Mouse (Mus musculus) MEL (cell line): Measurements from ENCODE around the gene Mtmr11. TPM values are rescaled to one million over a fixed set of nuclear protein-coding genes. Genes with fewer than 3 reads are reported as not detected.

Experiments used
- DNase-seq: peaks from one replicate; pipeline ENCODE4 v3.0.0; 2011; ENCODE audit warnings: low read depth, low spot score
- H3K27ac ChIP-seq: 2 replicates; pipeline ENCODE4 v1.5.1; 2012; ENCODE audit warnings: low read depth, mild to moderate bottlenecking, control low read depth, low read length, moderate library complexity; ENCODE audit not compliant: control insufficient read depth
- H3K27me3 ChIP-seq, 2 experiments: fragments of 150-350 bp in 1 of 2; sonication (generic) in 1 of 2; 2 replicates each; pipeline ENCODE4 v1.6.1; 2012; ENCODE audit warnings: low read length in 2 of 2, mild to moderate bottlenecking in 2 of 2, improper control_type of control experiment in 1 of 2, moderate library complexity in 1 of 2; ENCODE audit not compliant: insufficient read depth in 2 of 2, control insufficient read depth in 1 of 2
- H3K36me3 ChIP-seq, 2 experiments: 2 replicates each; pipeline ENCODE4 v1.6.1; 2012 to 2014; ENCODE audit warnings: low read length in 2 of 2, improper control_type of control experiment in 1 of 2, inconsistent platforms in 1 of 2, mild to moderate bottlenecking in 1 of 2; ENCODE audit not compliant: insufficient read depth in 2 of 2, control insufficient read depth in 1 of 2
- H3K4me1 ChIP-seq, 2 experiments: fragments of 150-350 bp in 1 of 2; sonication (generic) in 1 of 2; 2 replicates each; pipeline ENCODE4 v1.6.1; 2012; ENCODE audit warnings: low read length in 2 of 2, improper control_type of control experiment in 1 of 2, mild to moderate bottlenecking in 1 of 2; ENCODE audit not compliant: insufficient read depth in 2 of 2, control insufficient read depth in 1 of 2
- H3K4me3 ChIP-seq, 2 experiments: fragments of 150-350 bp in 1 of 2; sonication (generic) in 1 of 2; 2 replicates each; pipeline ENCODE4 v1.5.1; 2012; ENCODE audit warnings: low read depth in 2 of 2, low read length in 2 of 2, mild to moderate bottlenecking in 2 of 2, moderate library complexity in 2 of 2, control low read depth in 1 of 2, improper control_type of control experiment in 1 of 2; ENCODE audit not compliant: control insufficient read depth in 1 of 2, insufficient read depth in 1 of 2
- H3K79me2 ChIP-seq: 2 replicates; pipeline ENCODE4 v1.6.1; 2012; ENCODE audit warnings: mild to moderate bottlenecking, low read length, moderate library complexity; ENCODE audit not compliant: control insufficient read depth, poor library complexity, insufficient read depth
- H3K9ac ChIP-seq: 2 replicates; pipeline ENCODE4 v1.6.1; 2012; ENCODE audit warnings: low read depth, mild to moderate bottlenecking, control low read depth, low read length, moderate library complexity; ENCODE audit not compliant: control insufficient read depth, poor library complexity, severe bottlenecking
- H3K9me3 ChIP-seq: fragments of 150-350 bp; sonication (generic); replicated peaks from 2 replicates; pipeline ENCODE4 v1.6.1; 2012; ENCODE audit warnings: mild to moderate bottlenecking, low read length, improper control_type of control experiment, moderate library complexity; ENCODE audit not compliant: insufficient read depth
- BHLHE40 ChIP-seq: IDR thresholded peaks from 2 replicates; pipeline ENCODE4 v1.6.1; 2012; ENCODE audit warnings: low read depth, mild to moderate bottlenecking, inconsistent platforms, low read length, improper control_type of control experiment, borderline replicate concordance
- CHD1 ChIP-seq: IDR thresholded peaks from 2 replicates; pipeline ENCODE4 v1.6.1; 2012; ENCODE audit warnings: low read depth, mild to moderate bottlenecking, inconsistent platforms, low read length, improper control_type of control experiment
- CHD2 ChIP-seq: IDR thresholded peaks from 2 replicates; pipeline ENCODE4 v1.6.1; 2011; ENCODE audit warnings: low read length, improper control_type of control experiment
- CTCF ChIP-seq, 3 experiments: IDR thresholded peaks in 2 of 3; conservative IDR thresholded peaks in 1 of 3; 2 replicates each; pipeline ENCODE4 v1.5.1; 2011 to 2012; ENCODE audit warnings: low read length in 3 of 3, low read depth in 2 of 3, mild to moderate bottlenecking in 2 of 3, improper control_type of control experiment in 1 of 3, inconsistent platforms in 1 of 3, mixed read lengths in 1 of 3, moderate library complexity in 1 of 3; ENCODE audit not compliant: control insufficient read depth in 1 of 3, insufficient read depth in 1 of 3, poor library complexity in 1 of 3, severe bottlenecking in 1 of 3
- E2F4 ChIP-seq: IDR thresholded peaks from 2 replicates; pipeline ENCODE4 v1.6.1; 2011; ENCODE audit warnings: low read depth, low read length, improper control_type of control experiment, borderline replicate concordance
- EP300 ChIP-seq, 2 experiments: IDR thresholded peaks; 2 replicates each; pipeline ENCODE4 v1.6.1; 2011; ENCODE audit warnings: improper control_type of control experiment in 2 of 2, low read length in 2 of 2, low read depth in 1 of 2, mild to moderate bottlenecking in 1 of 2
- ETS1 ChIP-seq: IDR thresholded peaks from 2 replicates; pipeline ENCODE4 v1.6.1; 2012; ENCODE audit warnings: low read depth, mild to moderate bottlenecking, inconsistent platforms, low read length, improper control_type of control experiment, moderate library complexity
- GATA1 ChIP-seq: IDR thresholded peaks from 2 replicates; pipeline ENCODE4 v1.6.1; 2011; ENCODE audit warnings: low read depth, low read length, improper control_type of control experiment
- HCFC1 ChIP-seq: IDR thresholded peaks from 2 replicates; pipeline ENCODE4 v1.6.1; 2012; ENCODE audit warnings: low read depth, mild to moderate bottlenecking, inconsistent platforms, low read length, improper control_type of control experiment, moderate library complexity
- JUND ChIP-seq: IDR thresholded peaks from 2 replicates; pipeline ENCODE4 v1.6.1; 2011; ENCODE audit warnings: low read depth, mild to moderate bottlenecking, improper control_type of control experiment, low read length
- KAT2A ChIP-seq: conservative IDR thresholded peaks from 2 replicates; pipeline ENCODE4 v1.6.1; 2012; ENCODE audit warnings: low read depth, low read length, improper control_type of control experiment, inconsistent platforms
- MAFK ChIP-seq: IDR thresholded peaks from 2 replicates; pipeline ENCODE4 v1.6.1; 2011; ENCODE audit warnings: low read depth, mild to moderate bottlenecking, low read length, improper control_type of control experiment, borderline replicate concordance
- MAX ChIP-seq: IDR thresholded peaks from 2 replicates; pipeline ENCODE4 v1.6.1; 2011; ENCODE audit warnings: low read length, improper control_type of control experiment
- MAZ ChIP-seq: IDR thresholded peaks from 2 replicates; pipeline ENCODE4 v1.6.1; 2012; ENCODE audit warnings: low read depth, mild to moderate bottlenecking, inconsistent platforms, low read length, improper control_type of control experiment
- MEF2A ChIP-seq: IDR thresholded peaks from 2 replicates; pipeline ENCODE4 v1.6.1; 2014; ENCODE audit warnings: low read depth, mild to moderate bottlenecking, inconsistent platforms, low read length, improper control_type of control experiment; ENCODE audit not compliant: poor library complexity, insufficient replicate concordance, severe bottlenecking; ENCODE audit errors: extremely low read depth
- MXI1 ChIP-seq: IDR thresholded peaks from 2 replicates; pipeline ENCODE4 v1.6.1; 2011; ENCODE audit warnings: mild to moderate bottlenecking, low read depth, low read length, improper control_type of control experiment
- MYB ChIP-seq: IDR thresholded peaks from 2 replicates; pipeline ENCODE4 v1.6.1; 2011; ENCODE audit warnings: mild to moderate bottlenecking, low read depth, low read length, improper control_type of control experiment
- MYC ChIP-seq: IDR thresholded peaks from 2 replicates; pipeline ENCODE4 v1.6.1; 2011; ENCODE audit warnings: low read depth, mild to moderate bottlenecking, low read length, improper control_type of control experiment, moderate library complexity
- NRF1 ChIP-seq: IDR thresholded peaks from 2 replicates; pipeline ENCODE4 v1.6.1; 2014; ENCODE audit warnings: low read depth, mild to moderate bottlenecking, inconsistent platforms, low read length, improper control_type of control experiment, moderate library complexity; ENCODE audit not compliant: poor library complexity, insufficient read depth, severe bottlenecking
- POLR2AphosphoS2 ChIP-seq: IDR thresholded peaks from 2 replicates; pipeline ENCODE4 v1.6.1; 2011; ENCODE audit warnings: low read length, improper control_type of control experiment
- POLR2AphosphoS5 ChIP-seq: IDR thresholded peaks from 2 replicates; pipeline ENCODE4 v1.6.1; 2012; ENCODE audit warnings: low read depth, borderline replicate concordance, mild to moderate bottlenecking, inconsistent platforms, low read length, moderate library complexity, mixed read lengths
- RAD21 ChIP-seq: IDR thresholded peaks from 2 replicates; pipeline ENCODE4 v1.6.1; 2011; ENCODE audit warnings: mild to moderate bottlenecking, low read depth, low read length, improper control_type of control experiment
- RCOR1 ChIP-seq: IDR thresholded peaks from 2 replicates; pipeline ENCODE4 v1.6.1; 2012; ENCODE audit warnings: low read depth, mild to moderate bottlenecking, inconsistent platforms, low read length, improper control_type of control experiment
- SIN3A ChIP-seq: IDR thresholded peaks from 2 replicates; pipeline ENCODE4 v1.6.1; 2012; ENCODE audit warnings: low read length, improper control_type of control experiment, inconsistent platforms
- SMC3 ChIP-seq: IDR thresholded peaks from 2 replicates; pipeline ENCODE4 v1.6.1; 2011; ENCODE audit warnings: low read depth, low read length, improper control_type of control experiment
- TAL1 ChIP-seq: IDR thresholded peaks from 2 replicates; pipeline ENCODE4 v1.6.1; 2012; ENCODE audit warnings: mild to moderate bottlenecking, inconsistent platforms, low read length, moderate library complexity, mixed read lengths
- TBP ChIP-seq: IDR thresholded peaks from 2 replicates; pipeline ENCODE4 v1.8.0; 2011; ENCODE audit warnings: low read depth, low read length, improper control_type of control experiment
- UBTF ChIP-seq: IDR thresholded peaks from 2 replicates; pipeline ENCODE4 v1.6.1; 2012; ENCODE audit warnings: low read depth, mild to moderate bottlenecking, inconsistent platforms, low read length, improper control_type of control experiment, moderate library complexity, borderline replicate concordance; ENCODE audit not compliant: insufficient read depth
- USF1 ChIP-seq: IDR thresholded peaks from 2 replicates; pipeline ENCODE4 v1.6.1; 2014; ENCODE audit warnings: low read depth, mild to moderate bottlenecking, inconsistent platforms, low read length, improper control_type of control experiment, moderate library complexity
- USF2 ChIP-seq, 2 experiments: IDR thresholded peaks; 2 replicates each; pipeline ENCODE4 v1.6.1; 2011 to 2012; ENCODE audit warnings: improper control_type of control experiment in 2 of 2, low read length in 2 of 2, borderline replicate concordance in 1 of 2, inconsistent platforms in 1 of 2, low read depth in 1 of 2, mild to moderate bottlenecking in 1 of 2; ENCODE audit not compliant: insufficient read depth in 1 of 2
- ZC3H11A ChIP-seq: IDR thresholded peaks from 2 replicates; pipeline ENCODE4 v1.6.1; 2012; ENCODE audit warnings: low read depth, mild to moderate bottlenecking, inconsistent platforms, low read length, improper control_type of control experiment
- ZMIZ1 ChIP-seq: IDR thresholded peaks from 2 replicates; pipeline ENCODE4 v1.6.1; 2012; ENCODE audit warnings: low read depth, mild to moderate bottlenecking, inconsistent platforms, low read length, improper control_type of control experiment, moderate library complexity
- ZNF384 ChIP-seq: IDR thresholded peaks from 2 replicates; pipeline ENCODE4 v1.6.1; 2012; ENCODE audit warnings: low read depth, mild to moderate bottlenecking, inconsistent platforms, low read length, improper control_type of control experiment
- polyA plus RNA-seq, 2 experiments: library from polyadenylated mRNA; stranded (reverse) in 1 of 2; unstranded in 1 of 2; fragments of >175 nt in 1 of 2; fragments of >200 nt in 1 of 2; gene quantifications; 2 replicates each; pipeline versions ENCODE4 v1.2.1 to v1.2.4; 2012; ENCODE audit warnings: low replicate concordance in 2 of 2, low read depth in 1 of 2; ENCODE audit not compliant: insufficient read length in 2 of 2, insufficient read depth in 1 of 2, missing spikeins in 1 of 2
- total RNA-seq: library from RNA; depleted of rRNA; stranded (reverse); fragments of 300-350 nt; gene quantifications from 2 replicates; pipeline ENCODE4 v1.2.3, GENCODE M21; 2012

Mtmr11 gene
- total and polyA plus RNA-seq, 3 experiments: 0.77 to 1.4 TPM; not detected in 1

DNA sequence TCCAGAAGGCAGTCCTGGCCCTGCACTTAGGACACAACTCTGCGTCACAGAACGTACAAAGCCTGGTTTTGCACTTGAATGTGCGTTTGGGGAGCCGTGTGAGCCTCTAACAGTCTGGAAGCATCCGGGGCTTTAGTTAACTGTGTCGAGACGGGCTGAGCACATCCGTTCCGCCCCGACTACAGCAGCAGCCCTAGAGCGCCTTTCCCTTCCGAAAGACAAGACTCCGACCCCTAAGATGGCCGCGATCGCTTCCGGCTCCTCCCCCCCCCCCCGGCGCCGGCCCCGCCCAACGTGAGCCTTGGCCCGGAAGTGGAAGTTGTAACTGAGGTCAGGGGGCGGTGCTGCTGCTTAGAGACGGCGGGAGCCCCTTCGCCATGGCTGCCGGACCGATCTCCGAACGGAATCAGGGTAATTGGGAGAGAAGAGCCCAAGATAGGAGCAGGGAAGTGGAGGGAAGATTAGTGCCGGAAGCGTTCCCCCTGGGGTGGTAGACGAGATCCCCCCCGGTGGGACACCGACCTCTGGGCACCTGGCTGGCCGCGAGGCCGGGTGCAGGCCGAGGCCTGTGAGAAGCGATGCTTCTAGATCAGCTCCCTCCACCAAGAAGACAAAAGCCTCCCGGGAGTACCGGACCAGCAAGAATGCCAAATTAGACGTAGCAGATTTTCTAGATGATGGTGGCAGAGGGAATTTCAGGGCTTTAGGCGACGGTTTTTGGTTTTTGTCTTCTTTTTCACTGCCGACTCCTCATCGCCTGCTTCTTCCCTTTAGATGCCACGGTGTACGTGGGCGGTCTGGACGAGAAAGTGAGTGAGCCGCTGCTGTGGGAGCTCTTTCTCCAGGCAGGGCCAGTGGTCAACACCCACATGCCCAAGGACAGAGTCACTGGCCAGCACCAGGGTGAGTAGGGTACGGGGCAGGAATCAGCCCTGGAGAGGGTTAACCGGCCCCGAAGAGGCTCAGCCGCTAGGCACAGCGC is 10.7 kb downstream of the Mtmr11 start, which contains the start of gene Sf3b4:
Sf3b4 (plus strand) TSS at position 136 of the 982 bp plus-strand sequence.
- Histone ChIP-seq H3K27ac (peak within 1 kb of the TSS; percentile 92), H3K27me3 (no peaks in the 10 kb centered on the region), H3K9ac (peak within 1 kb of the TSS; percentile 93), H3K79me2 (peaks cover 43% of the 10 kb centered on the region), H3K9me3 (no peaks in the 10 kb centered on the region), H3K4me1 (peaks cover 8 to 35% of the 10 kb centered on the region in 2 experiments), H3K4me3 (peak within 1 kb of the TSS; percentile 75 to 77), H3K36me3 (peaks cover 21 to 40% of the 10 kb centered on the region in 2 experiments)
- DNase-seq: peak; percentile 100
- no peak for TF ChIP-seq TAL1
- peak; percentile 89 for TF ChIP-seq MYC
- peak; percentile 100 for TF ChIP-seq MAZ
- peak; percentile 96 for TF ChIP-seq HCFC1
- peak; percentile 60 for TF ChIP-seq MAX
- TF ChIP-seq USF2 (IDR thresholded peaks at IDR 0.05; ENCODE audit: borderline replicate concordance in 1 of 2, insufficient read depth in 1 of 2, low read depth in 1 of 2, low read length in 2 of 2): no peak
- TF ChIP-seq UBTF: no peak; the same call in 1 of the 2 replicates
- peak; percentile 78; the same call in 1 of the 2 replicates for TF ChIP-seq POLR2AphosphoS5
- no peak for TF ChIP-seq NRF1
- no peak for TF ChIP-seq MEF2A
- TF ChIP-seq MXI1: peak; percentile 68
- TF ChIP-seq KAT2A: peak; percentile 80; the same call in 1 of the 2 replicates
- no peak for TF ChIP-seq GATA1
- TF ChIP-seq RCOR1: 0 out of 2 replicates have a peak, but pooled peaks have one; percentile 24
- no peak for TF ChIP-seq RAD21
- peak; percentile 95 for TF ChIP-seq POLR2AphosphoS2
- peak in 1 of 2 experiments; percentile 19; a peak in 1 of 4 replicates for TF ChIP-seq EP300 (IDR thresholded peaks at IDR 0.05; ENCODE audit: low read depth in 1 of 2, low read length in 2 of 2)
- 0 out of 2 replicates have a peak, but pooled peaks have one; percentile 71 for TF ChIP-seq CHD1
- peak; percentile 93 for TF ChIP-seq TBP
- peak; percentile 18; the same call in 1 of the 2 replicates for TF ChIP-seq ETS1
- TF ChIP-seq USF1: peak; percentile 37; the same call in 1 of the 2 replicates
- no peak for TF ChIP-seq MYB
- no peak for TF ChIP-seq CTCF (IDR thresholded peaks at IDR 0.05 in 2 of 3, conservative IDR thresholded peaks at IDR 0.05 in 1 of 3; ENCODE audit: control insufficient read depth in 1 of 3, insufficient read depth in 1 of 3, low read depth in 2 of 3, low read length in 3 of 3, poor library complexity in 1 of 3, severe bottlenecking in 1 of 3)
- no peak for TF ChIP-seq JUND
- TF ChIP-seq BHLHE40: 0 out of 2 replicates have a peak, but pooled peaks have one; percentile 2
- 0 out of 2 replicates have a peak, but pooled peaks have one; percentile 10 for TF ChIP-seq E2F4
- TF ChIP-seq MAFK: no peak
- TF ChIP-seq ZC3H11A: 0 out of 2 replicates have a peak, but pooled peaks have one; percentile 24
- TF ChIP-seq CHD2: no peak; the same call in 1 of the 2 replicates
- no peak for TF ChIP-seq ZNF384
- peak; percentile 84 for TF ChIP-seq SIN3A
- no peak; the same call in 1 of the 2 replicates for TF ChIP-seq SMC3
- peak; percentile 96 for TF ChIP-seq ZMIZ1
